Mouse (Mus musculus): ENCODE data around the gene Pbx1.
"Not testable (repeated sequence)": the region's sequence is repeated elsewhere in the genome, so short reads cannot be mapped to it uniquely, and the experiment has no call there.

The Pbx1 gene

DNA sequence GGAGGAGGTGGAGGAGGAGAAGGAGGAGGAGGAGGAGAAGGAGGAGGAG, at the start of gene Pbx1:
TSS of gene Pbx1 (minus strand) at position 39 of the 49 bp plus-strand sequence.
- DNase-seq (ENCODE audit: low spot score in 2 of 2): not testable (repeated sequence)

GRCm38 (mm10) chr1:168479626-168480025, 47.6 kb upstream of the Pbx1 start:
- DNase-seq (ENCODE audit: low spot score in 2 of 2): no peak

GRCm38 (mm10) chr1:168478829-168479228, 46.8 kb upstream of the Pbx1 start:
- no peak for DNase-seq (ENCODE audit: low spot score in 2 of 2)

- DNase-seq (ENCODE audit: low spot score in 2 of 2): no peak
These were observed 44.8 kb upstream of the Pbx1 start for GRCm38 (mm10) chr1:168476917-168477316.

GRCm38 (mm10) chr1:168476216-168476897, 44.3 kb upstream of the Pbx1 start:
- DNase-seq (ENCODE audit: low spot score in 2 of 2): no peak

- DNase-seq (ENCODE audit: low spot score in 2 of 2): no peak
These were observed 43.6 kb upstream of the Pbx1 start for GRCm38 (mm10) chr1:168475579-168476208.

DNA sequence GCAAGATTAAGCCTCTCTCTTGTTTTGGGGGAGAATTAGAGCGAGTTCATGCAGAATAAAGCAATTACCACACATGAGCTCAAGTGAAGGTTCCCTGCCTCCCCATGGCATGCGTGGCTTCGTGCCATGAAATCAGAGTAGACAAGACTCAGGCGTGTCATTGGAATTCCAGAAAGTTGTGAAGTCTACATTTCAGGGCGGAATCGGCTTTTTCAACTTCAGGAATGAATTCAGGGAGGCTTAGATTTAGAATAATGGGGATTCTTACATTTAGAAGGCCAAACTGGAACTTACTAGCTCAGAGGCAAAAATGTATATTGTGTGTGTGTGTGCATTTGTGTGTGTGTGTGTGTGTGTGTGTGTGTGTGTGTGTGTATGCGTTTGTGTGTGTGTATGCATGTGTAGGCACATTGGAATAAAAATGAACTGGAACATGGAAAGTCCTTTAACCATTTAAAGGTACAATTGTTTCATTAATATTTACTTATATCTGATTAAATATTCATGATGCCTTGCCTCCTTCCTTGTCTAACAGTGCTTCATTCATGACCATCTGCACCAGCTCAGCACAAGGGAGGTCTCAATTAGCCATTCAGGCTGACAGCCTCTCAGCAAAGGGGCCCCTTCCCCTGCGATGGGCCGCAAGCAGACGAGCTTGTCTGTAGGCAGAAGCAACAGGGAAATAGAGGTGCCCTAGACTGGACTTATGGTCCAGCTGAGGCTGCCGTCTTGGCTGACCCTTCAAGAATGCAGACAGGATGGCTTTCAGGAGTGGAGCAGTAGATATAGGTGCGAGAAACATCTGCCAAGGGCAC, 41.4 kb upstream of the Pbx1 start:
- peak; percentile 4 to 36 for DNase-seq (ENCODE audit: low spot score in 2 of 2)

GRCm38 (mm10) chr1:168472545-168473254, 40.6 kb upstream of the Pbx1 start:
- no peak for DNase-seq (ENCODE audit: low spot score in 2 of 2)

DNA sequence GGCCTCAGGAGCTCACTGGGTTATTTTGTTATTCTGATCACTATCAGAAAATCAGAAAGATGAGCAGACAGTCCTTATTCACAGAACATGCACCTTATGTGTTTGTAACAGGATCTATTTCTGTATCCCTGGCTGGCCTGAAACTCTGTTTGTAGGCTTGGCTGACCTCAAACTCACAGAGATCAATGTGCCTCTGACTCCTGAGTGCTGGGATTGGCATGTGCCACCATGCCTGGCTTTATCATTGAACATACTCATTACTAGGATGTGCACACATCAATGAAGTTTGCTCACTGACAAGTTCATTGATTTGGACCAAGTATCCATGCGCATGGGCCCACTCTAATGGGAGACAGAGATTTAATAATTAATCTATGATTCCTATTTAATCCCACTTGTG, 27.4 kb upstream of the Pbx1 start:
- DNase-seq (ENCODE audit: low spot score in 2 of 2): no peak

GRCm38 (mm10) chr1:168457191-168457747, 25.2 kb upstream of the Pbx1 start:
- DNase-seq (ENCODE audit: low spot score in 2 of 2): no peak

- DNase-seq (ENCODE audit: low spot score in 2 of 2): no peak
These were observed 23.1 kb upstream of the Pbx1 start for GRCm38 (mm10) chr1:168455178-168455577.

DNA sequence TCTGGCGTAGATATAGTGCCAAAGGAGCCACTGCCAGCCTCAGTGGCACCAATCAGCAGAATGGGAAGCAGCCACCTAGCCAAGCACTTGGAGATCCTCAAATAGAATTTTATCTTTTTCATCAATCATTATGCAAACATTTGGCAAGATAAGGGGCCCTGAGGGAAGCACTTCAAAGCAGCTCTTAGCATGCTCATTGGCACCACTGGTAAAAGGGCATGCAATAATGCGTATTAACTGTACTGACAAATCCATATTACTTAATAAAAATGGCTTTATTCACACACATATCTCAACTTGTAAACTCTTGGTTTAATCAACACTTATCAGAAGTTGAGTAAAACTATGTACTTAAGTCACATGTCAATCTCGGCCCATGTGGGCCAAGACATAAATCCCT, 1.6 kb upstream of the Pbx1 start:
- DNase-seq (ENCODE audit: low spot score in 2 of 2): no peak

- peak; percentile 93 to 97 for DNase-seq (ENCODE audit: low spot score in 2 of 2)
These were observed 233 bp upstream of the Pbx1 start for GRCm38 (mm10) chr1:168432281-168432725.

- peak in 1 of 2 experiments; percentile 78 for DNase-seq (ENCODE audit: low spot score in 2 of 2)
These were observed 299 bp downstream of the Pbx1 start for GRCm38 (mm10) chr1:168431711-168432231.

- DNase-seq (ENCODE audit: low spot score in 2 of 2): no peak
These were observed 981 bp downstream of the Pbx1 start for GRCm38 (mm10) chr1:168430868-168431710.

GRCm38 (mm10) chr1:168429856-168430644, 2.0 kb downstream of the Pbx1 start:
- DNase-seq (ENCODE audit: low spot score in 2 of 2): no peak

- DNase-seq (ENCODE audit: low spot score in 2 of 2): no peak
These were observed 2.7 kb downstream of the Pbx1 start for GRCm38 (mm10) chr1:168429406-168429805.

DNA sequence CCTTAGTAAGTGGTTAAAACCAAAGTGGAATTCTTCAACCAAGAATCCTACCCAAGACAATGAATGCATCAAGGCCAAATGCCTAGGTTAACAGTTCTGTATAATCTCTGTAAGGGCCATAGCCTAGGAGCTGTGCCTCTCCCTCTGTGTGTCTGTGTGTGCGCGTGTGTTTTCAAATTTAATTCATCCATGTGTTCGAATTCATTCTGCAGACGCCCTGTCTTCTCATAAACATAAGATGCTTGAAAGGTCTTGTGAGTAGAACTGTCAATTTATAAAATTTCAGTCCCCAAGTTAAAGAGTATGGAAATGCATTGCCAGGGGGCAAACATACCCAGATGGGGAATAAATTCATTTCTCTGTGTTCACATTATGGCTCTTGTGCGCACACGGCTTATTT, 3.8 kb downstream of the Pbx1 start:
- no peak for DNase-seq (ENCODE audit: low spot score in 2 of 2)

DNA sequence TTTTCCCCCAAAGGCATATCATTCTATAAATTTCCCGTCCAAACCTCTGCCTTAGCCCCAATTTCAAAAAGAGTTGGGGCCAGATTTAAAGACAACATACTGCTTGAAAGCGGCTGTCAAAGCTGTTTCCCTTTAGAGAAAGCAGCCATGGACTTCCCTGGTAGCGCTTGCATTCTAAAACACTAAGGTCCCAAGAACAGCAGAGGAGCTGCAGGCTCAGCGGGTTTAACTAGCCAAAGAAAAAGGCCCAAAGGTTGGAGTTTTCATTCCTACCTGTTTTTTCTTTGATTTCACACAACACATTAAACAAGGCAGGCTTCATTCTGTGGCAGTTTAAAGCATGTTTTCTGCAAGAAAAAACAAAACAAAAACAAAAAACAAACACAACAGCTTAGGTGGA, 4.5 kb downstream of the Pbx1 start:
- no peak for DNase-seq (ENCODE audit: low spot score in 2 of 2)

- DNase-seq (ENCODE audit: low spot score in 2 of 2): no peak
These were observed 5.2 kb downstream of the Pbx1 start for GRCm38 (mm10) chr1:168426900-168427299.
